24 mouse cellular contexts compared by ENCODE assay signal in genomic region chr5:146628804-146629203, GRCm38 (mm10). TPM values are rescaled to one million over a fixed set of nuclear protein-coding genes. Genes with fewer than 3 reads are reported as not detected.
DNase-seq lines count a peak whose midpoint lies in the region; ATAC-seq lines count a peak whose summit lies in the region.
"Had no signal": no experiment of that assay in that cellular context is flagged by ENCODE, and none has a peak within 500 bp of the region (broad histone marks: within the 10 kb centered on the region; RNA-seq: fewer than 3 reads in every experiment).

No protein-coding gene starts in this region.

- ATAC-seq in frontal cortex, adult (ENCODE audit: low TSS enrichment): peak; percentile 54
- ATAC-seq in erythroblast, adult 5-6 weeks (replicated peaks; ENCODE audit: low FRiP score, poor library complexity, severe bottlenecking): no peak

- peak; percentile 5 to 59 for DNase-seq in adrenal gland, adult (ENCODE audit: inconsistent age in 2 of 2, low spot score in 1 of 2)
- no peak for DNase-seq in adrenal gland, adult 8-10 months
- no peak for DNase-seq in frontal cortex, postnatal 10 days (ENCODE audit: low spot score in 2 of 2)
- DNase-seq in right cerebral cortex, adult 18-20 months: peak; percentile 72
- no peak for DNase-seq in right cerebral cortex, postnatal 14 days
- DNase-seq: cerebellum, adult 11 months; cerebellum, adult 9-10 months; cerebellum, postnatal 36 days; embryo, embryonic 11 days; gastrocnemius, adult 2 months; heart, adult 2 months; heart, postnatal 4 days; kidney, adult 11 months; kidney, postnatal 14 days; liver; lung, adult 2 months; lung, postnatal 10 days; midbrain, embryonic 14.5 days; right cerebral cortex, postnatal 25 days had no signal

RNA-seq across cellular contexts. Expression of gene Gpr12, which starts 43.8 kb away (rescaled TPM):
- total RNA-seq in adrenal gland, adult 8-10 months (2022): under 1 TPM in 1 of 4 experiments, not detected in 3; 0.32 TPM
- total RNA-seq in erythroblast, adult 5-6 weeks (2015; ENCODE audit: low replicate concordance): not detected in 2 replicates
- 0.98 TPM in 1 of 2 replicates, not detected in the other for total RNA-seq in erythroblast, adult 5-6 weeks (2017; ENCODE audit: low replicate concordance)
- total RNA-seq: gastrocnemius, adult 2 months; gastrocnemius, postnatal 4 days; heart, adult 2 months; heart, postnatal 4 days; MEL; monocyte, adult 5-6 weeks had no signal

Comparison
In these comparisons a context has a peak if more than half of its experiments do, and no peak if none do; other contexts are left out.
1. DNase-seq: peak in adrenal gland, adult (2 of 2) and right cerebral cortex, adult 18-20 months (single experiment); none in adrenal gland, adult 8-10 months (single experiment), frontal cortex, postnatal 10 days (0 of 2) and right cerebral cortex, postnatal 14 days (single experiment).